Mouse (Mus musculus): ENCODE results near the gene Zdbf2.
"Not testable (repeated sequence)": the region's sequence is repeated elsewhere in the genome, so short reads cannot be mapped to it uniquely, and the experiment has no call there.

The Zdbf2 gene

DNA sequence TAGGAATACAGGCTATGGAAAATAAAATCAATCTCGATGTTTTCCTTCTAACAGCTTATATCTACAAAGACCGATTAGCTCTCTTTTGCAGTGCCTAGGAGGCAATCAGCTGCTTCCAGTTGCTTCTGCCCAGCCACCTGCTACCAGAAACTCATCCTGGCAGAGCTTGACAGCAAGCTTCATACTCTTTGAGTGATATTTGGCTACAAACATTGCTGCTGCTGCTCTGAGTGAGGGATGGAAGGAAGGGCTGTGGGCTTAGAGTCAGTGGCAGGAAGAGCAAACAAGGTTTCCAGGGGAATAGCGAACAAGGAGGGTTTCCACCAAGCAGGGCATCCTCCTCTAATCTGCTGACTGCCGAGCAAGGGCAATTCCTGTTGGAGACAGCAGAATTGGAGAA, 7.6 kb upstream of the Zdbf2 start:
- no peak for DNase-seq (ENCODE audit: low read depth)

DNA sequence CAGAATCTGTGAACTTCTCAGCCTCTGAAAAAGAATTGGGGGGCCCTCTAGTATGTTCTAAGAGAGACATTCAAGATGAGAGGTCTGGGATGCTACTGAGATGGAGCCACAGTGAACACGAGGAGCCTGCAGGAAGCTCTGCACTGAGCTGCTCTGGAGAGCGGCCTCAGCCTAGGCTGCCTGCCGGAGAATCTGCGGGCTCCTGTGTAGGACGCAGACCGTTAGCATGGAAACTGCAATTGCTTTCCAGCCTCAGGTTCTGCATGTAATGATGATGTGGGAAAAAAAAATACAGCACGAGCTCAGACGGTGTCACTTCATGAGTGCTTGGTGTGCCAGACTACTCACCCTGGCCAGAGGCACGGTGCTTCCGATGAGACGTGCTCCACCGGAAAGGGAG, 6.9 kb upstream of the Zdbf2 start:
- no peak for DNase-seq (ENCODE audit: low read depth)

DNA sequence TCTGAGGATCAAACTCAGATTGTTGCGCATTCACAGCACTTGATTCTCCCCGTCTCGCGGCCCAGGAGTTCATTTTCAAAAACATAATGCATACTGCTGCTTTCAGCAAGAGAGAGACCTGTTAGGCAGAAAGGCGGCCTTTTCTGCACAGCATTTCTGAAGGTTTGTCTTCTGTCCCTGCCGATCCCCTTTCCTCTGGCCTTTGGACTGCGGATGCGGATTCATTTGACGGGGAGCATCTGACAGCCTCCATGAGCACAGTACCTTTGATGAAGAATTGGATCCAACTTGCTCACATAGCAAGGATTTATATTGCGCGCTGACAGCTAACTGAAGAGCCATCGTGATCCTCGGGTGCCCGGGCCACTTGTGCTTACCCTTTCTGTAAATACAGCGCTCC, 6.3 kb upstream of the Zdbf2 start:
- DNase-seq (ENCODE audit: low read depth) = no peak

DNA sequence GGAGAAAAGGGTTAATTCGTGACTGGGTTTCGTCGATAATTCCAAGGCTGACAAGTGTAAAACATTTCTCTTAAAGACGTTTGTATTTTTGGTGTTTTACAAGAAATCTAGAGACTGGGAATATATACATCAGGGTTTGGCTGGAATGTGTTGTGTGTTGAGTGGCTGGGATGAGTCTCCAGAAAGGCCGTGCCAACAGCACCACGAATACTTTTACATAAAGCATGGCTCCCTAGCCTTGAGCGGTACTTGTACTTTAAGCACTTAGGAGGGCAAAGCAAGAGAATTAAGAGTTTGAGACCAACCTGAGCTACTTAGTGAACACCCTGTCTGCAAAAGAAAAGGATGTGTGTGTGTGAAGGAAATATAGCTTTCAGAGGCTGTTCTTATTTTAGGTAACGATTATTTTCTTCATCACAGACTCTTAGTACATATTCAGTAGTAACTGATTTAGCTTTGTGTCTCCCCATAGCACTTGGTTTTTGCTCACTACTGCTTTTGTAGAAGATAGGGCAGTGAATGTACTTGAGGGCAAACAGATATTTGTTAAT, 865 bp upstream of the Zdbf2 start:
- DNase-seq (ENCODE audit: low read depth) = no peak

DNA sequence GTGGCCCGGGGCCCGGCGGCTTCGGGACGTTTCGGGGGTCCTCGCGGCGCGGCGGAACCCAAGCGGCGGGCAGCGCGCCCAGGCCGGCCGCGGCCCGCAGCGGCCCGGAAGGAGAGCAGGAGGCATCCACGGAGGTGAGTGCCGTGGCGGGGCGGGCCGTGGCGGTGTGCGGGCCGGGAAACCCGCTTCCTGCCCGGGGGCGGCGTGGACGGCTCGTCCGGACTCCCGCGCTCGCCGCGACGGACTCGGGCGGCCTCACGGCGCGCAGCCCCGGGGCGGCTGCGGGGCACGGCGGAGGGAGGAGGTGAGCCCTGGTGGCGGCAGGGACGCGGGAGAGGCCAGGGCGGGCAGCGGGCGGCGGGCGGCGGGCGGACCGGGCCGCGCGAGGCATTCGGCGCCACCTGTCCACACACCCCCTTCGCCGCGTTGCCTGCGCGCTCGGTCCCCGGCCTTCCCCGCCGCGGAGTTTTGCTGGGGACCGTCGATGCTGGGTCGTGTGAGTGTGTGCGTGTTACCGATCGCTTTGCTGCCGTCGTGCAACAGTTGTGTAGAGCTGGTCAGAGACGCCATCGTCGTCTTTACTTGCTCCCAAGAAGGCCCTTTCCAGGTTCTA, 380 bp downstream of the Zdbf2 start:
- no peak for DNase-seq (ENCODE audit: low read depth)

DNA sequence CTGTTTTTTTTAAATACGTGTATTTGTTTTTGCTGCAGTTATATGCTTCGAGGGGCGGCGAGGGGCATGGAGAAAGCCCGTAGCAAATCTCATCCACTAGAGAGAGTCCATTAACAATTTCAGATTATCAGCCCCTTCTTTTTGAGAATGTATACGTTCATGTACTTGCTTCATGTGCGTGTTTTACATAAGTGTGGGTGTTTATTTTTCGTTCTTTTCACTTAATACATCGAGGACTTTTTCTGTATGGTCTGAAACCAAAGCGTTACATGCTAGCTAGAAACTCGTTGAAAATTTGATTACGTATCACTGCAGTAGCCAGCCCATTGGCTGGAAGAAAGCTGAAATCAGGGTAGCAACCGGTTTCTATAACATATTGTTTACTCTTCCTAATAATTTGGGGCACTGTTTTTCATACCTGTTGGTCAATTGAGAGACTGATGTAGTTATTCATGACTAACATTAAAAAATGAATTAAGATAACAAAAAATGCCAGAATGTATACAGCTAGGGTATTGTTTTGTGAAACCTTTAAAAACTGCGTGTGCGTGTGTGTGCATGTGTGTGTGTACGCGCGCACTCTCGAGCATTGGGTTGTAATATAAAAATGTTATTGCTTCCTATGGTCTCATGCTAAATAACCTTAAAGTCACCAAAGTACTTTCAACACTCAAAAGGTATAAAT, 1.1 kb downstream of the Zdbf2 start:
- DNase-seq (ENCODE audit: low read depth) = no peak

DNA sequence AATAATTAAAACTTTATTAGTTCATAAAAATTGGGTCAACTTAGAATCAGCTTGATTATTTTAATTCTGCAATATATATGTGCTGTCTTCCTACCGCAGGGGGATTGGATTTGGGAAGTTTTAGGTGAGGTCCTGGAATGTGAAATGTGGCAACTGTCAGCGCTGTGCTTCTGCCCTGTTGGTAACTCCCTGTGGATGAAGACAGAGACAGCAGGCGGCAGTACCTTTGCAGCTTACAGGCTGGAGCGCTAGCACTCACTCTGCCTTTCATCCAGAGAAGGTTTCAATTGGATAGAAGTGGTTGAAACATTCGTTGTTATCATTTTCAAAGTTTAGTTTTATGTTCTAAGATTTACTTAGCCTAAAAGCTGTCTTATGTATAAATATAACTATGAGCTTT, 5.0 kb downstream of the Zdbf2 start:
- no peak for DNase-seq (ENCODE audit: low read depth)

DNA sequence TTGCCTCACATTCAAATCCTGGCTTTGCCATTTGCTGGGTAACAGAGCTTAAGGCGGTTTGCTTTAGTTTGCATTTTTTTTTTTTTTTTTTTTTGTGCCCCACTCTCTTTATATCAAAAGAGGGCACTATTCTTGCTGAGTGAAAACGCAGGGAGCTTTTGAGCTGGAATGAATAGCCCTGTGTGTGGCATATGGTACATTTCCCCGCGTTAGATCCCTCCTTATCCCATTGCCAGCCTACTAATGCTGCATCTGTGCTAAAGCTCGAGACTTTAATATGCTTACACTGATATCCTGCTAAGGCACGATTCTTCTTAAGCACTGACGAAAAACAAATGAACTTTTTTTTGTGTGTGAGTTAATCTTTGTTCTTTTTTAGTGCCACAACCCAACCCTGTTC, 20.9 kb downstream of the Zdbf2 start:
- no peak for DNase-seq (ENCODE audit: low read depth)

DNA sequence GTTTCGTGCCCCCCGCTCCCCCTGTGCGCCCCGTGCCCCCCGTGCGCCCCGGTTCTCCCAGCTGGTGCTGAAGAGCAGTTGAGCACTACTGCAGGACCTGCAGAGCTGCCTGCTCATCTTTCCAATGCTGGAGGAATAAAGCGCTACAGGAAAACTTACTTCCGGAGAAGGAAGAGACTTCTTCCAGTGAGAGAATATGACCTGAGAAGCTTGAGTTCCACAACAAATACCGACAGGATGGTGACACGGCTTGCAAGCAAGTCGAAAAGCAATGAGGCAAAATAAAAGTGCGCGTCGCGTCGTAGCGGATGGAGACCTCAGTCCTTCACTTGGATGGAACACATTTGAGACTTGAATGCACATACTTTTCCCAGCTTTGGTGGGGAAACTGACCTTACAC, 36.6 kb downstream of the Zdbf2 start:
- DNase-seq (ENCODE audit: low read depth) = no peak

DNA sequence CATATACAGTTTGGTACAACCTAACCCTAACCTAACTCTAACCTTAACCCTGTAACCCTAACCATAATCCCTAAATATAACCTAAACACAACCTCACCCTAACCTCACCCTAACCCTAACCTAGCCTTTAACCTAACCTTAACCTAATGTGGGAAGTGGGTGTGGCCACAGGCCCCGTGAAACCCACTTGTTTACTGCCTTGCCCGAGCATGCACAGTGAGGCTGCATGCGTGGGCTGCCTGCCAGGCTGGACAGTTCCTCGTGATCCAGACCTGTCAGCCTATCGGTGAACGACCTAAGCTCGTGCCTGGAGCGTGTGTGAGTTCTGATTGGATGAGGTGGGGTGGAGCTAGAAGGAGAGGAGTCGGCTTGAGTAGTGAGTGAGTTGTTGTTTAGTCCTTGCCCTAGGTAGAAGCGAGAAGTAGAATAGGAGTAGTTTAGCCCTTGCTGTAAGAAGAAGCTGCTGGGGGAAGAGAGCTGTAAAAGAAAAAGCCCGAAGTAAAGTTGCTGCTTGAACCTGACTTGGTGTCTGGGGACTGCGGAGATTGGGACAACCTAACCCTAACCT, 50.6 kb downstream of the Zdbf2 start:
- DNase-seq (ENCODE audit: low read depth) = not testable (repeated sequence)

Data from naive thymus-derived CD4-positive, alpha-beta T cell, adult 2 months (primary cell).